Mouse (Mus musculus) common myeloid progenitor, adult 5-6 weeks (primary cell): ENCODE measurements around the gene Pip4k2a. TPM values are rescaled to one million over a fixed set of nuclear protein-coding genes. Genes with fewer than 3 reads are reported as not detected.

Experiments used
- ATAC-seq: replicated peaks from 2 replicates; pipeline ENCODE4 v1.8.0; 2016; ENCODE audit warnings: low read depth, mild to moderate bottlenecking, moderate TSS enrichment, inconsistent platforms; ENCODE audit not compliant: poor library complexity, severe bottlenecking
- total RNA-seq: library from RNA; stranded (forward); fragments of 200-1000, 187-1606 nt; gene quantifications from 2 replicates; pipeline ENCODE4 v1.2.3, GENCODE M21; 2017

Gene Pip4k2a
- total RNA-seq, 1 experiment from 2014 or later: 51.8 TPM

DNA sequence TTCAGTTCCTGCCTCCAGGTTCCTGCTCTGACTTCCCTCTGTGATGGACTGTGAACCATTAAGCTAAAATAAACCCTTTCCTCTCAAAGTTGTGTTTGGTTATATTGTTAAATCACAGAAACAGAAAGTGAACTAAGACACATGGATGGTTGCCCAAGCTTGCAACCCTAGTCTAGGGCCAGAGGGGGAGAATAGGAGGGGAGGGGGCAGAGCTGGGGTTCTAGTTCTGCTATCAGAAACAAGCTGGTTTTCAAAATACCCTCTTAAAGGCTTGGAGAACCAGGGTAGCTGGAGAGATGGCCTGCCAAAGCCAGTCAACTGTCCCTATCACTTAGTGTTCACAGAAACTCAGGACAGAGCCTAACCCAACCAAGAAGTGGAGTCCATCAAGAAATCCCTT, 14.4 kb downstream of the Pip4k2a start:
- ATAC-seq: no peak

DNA sequence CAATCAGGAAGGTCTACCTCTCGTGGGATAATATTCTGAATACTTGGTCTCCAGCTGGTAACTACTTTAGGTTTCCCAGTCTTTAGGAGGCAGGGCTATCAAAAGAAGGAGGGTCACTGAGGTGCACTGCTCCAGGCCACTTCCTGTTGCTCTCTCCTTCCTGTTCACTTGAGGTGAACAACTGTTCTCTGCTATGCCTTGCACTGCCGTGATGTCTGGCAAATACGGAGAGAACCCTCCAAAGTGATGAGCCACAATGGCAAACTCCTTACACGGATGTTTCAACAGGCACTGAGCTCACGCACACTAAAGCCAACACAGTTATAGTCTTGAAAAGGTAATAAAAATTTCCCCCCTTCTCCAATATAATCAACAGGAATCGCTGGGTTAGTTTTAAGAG, 15.3 kb downstream of the Pip4k2a start:
- 0 out of 2 replicates have a peak, but pooled peaks have one; percentile 30 for ATAC-seq

DNA sequence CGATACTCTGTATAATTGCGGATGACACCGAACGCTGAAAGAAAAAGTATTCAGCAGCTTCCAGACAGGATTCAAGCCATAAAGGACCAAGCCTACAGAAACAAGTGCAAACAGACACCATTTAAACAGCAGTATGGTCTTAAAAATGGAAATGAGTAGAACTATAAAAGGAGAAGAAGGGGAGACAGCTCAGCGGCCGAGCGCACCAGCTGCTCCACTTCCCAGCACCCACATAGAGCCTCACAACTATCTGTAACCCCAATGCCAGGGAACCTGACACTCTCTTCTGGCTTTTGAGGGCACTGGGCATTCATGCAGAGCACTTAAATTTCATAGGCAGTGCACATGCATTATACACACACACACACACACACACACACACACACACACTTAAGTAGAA, 18.3 kb downstream of the Pip4k2a start:
- ATAC-seq: no peak

DNA sequence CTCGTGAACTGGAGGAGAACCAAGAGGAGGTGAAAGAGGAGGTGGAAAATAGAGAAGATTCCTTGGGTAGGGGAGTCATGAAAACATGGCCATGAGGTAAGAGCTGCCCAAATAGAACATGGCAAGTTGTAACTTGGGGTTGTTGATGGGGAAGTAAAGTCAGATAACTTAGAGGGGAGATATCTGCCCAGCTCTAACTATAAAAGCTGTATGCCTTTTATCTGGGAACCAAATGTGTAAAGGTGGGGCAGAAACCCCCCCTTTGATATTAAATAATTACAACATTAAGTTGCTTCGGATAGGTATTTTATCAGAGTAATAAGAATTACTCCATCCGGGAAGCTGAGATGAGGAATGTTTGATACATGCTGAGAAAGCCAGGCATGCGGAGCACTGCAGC, 18.9 kb downstream of the Pip4k2a start:
- ATAC-seq: no peak

DNA sequence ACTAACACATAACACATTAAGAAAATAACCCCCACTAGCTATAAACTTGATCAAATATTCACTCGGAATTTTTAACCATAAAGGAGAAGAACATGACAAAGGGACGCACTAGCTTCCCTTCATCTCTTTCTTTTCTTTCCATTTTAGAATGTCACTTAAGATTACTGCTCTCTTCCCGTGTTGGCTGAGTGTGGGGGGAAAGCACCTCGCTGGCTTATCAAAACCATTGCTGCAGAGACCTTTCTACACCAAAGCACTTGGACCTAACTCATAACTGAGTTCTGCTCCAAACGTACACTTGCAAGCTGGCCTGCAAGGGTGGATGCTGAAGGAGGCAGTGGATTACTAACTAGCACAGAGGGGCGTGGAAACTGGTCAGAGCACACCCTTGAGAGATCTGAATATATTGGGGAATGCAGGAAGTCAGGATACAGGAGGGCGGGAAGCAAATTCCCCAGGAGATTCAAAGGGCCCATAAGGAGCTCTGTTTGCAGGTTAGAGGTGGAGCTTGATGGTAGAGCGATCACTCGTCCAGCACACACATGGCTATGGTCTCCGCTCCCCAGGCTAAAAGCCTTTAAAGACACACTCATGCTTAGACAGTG, 20.6 kb downstream of the Pip4k2a start:
- ATAC-seq: no peak

DNA sequence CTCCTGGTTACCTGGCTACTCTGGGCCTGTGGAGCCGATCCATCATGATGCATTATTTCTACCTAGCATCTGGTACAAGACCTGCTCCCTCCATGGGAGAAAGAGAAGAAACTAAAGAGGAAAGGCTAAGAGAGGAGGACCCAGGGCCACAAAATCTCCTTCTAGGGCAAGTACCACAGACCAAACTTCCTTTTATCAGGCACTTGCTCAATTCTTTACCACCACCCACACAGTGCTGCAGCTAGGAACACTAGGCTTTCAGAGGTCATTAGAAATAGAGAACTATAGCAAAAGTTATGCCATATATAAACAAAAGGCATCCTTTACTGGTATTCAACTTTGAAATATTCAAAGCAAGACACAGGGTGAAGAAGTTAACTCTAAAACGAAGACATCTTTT, 21.8 kb downstream of the Pip4k2a start:
- peak; percentile 81 for ATAC-seq

DNA sequence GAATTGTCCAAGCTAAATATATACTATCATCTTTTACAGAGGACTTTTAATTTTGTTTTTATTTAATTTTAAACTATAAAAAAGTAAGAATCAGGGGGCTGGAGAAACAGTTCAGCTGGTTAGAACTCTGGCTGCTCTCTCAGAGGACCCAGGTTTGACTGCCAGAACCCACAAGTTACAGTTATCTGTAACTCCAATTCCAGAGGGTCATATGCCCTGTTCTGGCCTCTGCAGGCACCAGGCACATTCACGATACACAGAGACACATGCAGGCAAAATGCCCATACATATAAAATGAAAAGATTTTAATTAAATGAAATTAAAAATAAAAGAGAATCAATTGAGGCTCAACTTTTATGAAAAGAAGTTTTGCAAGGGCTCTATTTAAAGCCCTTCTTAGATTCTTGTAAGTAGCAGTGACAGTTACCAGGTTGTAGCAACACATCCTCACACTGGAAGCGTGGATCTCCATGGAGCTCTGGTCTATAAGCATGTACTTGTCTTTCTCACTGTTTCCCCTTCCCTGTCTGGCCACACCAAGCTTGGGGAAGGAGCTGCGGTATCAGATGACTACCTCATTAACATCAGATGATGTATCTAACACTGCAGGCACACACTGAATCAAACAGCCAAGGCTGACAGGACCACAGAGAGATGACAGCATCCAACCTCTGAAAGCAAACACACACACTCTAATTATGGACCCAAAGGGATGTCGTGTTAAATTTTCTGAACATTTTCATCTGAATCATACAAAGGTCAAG, 22.9 kb downstream of the Pip4k2a start:
- peak; percentile 52 for ATAC-seq

DNA sequence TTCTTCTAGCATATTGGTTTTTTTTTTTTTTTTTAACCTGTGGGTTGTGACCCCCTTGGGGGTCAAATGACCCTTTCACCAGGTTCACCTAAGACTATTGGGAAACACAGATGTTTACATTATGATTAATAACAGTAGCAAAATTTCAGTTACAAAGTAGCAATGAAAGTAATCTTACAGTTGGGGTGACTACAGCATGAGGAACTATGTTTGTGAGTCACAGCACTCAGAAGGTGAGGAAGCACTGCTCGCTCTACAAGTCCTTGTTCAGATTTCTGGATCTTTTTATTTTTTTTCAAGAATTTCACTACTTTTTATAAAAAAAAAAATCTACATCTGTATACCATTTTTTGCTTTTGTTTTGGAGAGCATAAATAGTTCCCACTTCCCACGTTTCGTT, 26.4 kb downstream of the Pip4k2a start:
- 0 out of 2 replicates have a peak, but pooled peaks have one; percentile 30 for ATAC-seq

DNA sequence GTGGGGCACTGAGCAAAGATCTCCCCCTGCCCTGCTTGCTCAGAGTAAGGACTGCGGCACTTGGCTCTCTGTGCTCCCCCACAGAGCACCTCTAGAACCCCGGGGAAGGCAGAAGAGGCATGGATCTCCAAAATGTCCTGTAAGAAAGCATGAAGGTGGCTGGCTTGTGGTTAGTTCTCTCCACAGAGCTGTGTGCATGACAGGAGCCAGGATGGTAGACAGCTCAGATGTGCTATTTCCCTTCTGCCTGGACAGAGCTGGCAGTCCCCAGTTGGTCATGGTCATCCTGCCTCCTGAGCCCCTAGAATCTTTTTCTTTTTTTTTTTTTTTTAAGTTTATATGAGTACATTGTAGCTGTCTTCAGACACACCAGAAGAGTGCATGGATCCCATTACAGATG, 27.5 kb downstream of the Pip4k2a start:
- no peak for ATAC-seq

DNA sequence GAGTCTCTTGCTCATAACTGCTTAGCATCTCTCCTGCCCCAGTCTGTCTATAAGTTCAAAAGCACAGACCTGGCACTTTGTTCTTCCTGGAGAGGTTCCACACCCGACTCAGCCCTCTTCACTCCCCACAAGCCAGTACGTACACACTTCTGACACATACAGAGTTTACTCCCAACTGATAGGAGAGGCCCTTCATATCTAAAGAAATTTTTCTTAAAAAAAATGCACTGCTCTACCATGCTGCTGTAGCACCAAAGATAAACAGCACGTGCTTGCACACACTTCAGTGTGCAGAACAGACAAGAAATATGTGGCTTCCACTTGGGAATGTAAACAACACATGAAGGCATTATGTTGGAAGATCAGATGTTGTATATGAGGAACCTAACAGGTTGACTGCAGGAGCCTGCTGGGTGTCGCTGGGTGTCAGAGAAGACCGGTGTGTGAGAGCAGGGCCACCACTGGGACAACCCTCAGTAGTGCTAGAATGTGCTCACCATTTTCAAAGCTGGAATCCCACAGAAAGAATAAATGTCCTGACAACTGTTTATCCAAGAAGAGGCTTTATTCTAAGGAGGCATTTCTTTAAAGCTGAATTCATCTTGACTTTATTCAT, 28.8 kb downstream of the Pip4k2a start:
- ATAC-seq: peak; percentile 50

DNA sequence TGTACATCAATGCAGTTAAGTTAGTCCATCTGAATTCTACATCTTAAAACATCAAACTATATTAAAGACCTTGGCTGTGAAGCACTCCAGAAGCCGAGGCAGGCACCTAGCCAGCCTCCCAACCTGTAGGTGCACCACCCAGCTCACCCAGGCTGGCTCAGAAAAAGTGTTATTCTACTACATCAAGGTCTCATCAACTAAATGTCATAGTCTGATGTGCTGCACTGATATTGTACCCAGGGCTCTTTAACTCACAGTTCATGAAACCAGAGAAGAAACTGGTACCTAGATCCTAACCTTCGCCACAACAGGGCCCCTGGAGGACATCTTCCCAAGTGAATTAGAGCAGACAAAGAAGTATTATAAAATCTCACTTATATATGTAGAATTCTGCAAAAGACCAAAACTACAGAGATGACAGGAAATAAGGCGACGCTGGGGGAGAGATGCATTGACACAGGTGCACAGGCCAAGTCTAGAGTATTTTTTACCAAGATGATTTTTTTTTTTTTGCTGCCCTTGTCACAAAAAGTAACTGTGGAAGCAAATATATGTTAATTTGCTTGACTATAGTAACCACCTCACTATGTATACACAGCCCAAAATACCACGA, 30.4 kb downstream of the Pip4k2a start:
- no peak for ATAC-seq

DNA sequence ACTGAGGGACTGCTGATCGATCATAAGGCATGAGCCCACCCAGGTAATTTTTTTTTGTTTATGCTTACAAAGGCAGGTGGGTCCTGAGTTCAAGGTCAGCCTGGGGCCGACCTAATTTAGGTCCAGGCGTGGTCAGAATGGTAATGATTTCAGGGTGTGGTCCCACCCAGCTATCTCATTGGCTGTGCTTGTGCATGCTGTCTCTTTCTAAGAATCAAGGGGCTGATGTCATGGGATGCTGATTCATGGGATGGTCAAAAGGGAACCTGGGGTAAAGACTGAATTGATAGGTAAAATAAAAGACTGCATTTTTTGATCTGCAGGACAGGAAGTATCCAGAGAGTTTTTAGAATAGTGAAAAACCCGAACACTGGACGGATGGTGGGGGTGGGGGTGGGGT, 31.4 kb downstream of the Pip4k2a start:
- ATAC-seq: no peak

DNA sequence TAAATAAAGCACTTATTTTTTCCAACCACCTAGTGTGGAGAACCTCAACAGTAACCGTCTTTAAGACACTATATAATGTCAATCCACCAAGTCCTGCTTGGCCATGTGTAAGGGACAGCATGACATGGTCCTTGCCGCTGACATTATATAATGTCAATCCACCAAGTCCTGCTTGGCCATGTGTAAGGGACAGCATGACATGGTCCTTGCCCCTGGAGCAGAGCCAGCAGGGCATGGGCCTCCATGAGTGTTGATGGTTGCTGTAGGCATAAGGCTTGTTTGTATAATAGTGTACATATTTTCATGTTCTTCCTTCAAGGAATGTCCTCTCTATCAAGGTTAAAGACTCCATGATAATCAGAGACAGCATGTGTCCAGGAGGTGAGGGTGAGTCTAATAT, 32.0 kb downstream of the Pip4k2a start:
- ATAC-seq: no peak

DNA sequence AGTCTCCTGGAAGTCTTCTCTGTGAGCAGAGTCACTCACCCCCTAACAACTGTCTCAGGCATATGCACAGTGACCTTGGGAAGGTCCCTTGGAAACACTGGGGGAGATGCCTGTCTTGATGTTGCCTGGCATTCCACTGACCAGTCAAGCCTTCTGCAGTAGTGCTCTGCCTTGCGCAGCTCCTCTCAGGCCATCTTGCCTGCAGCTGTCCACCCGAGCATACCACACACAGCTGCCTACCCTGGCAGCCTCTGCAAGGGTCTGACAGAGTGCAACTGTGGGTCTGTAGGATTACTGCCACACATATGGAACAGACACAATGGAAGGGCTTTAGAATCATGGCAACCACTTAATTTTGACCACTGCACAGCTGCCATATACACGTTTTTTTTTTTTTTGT, 32.8 kb downstream of the Pip4k2a start:
- ATAC-seq: no peak

DNA sequence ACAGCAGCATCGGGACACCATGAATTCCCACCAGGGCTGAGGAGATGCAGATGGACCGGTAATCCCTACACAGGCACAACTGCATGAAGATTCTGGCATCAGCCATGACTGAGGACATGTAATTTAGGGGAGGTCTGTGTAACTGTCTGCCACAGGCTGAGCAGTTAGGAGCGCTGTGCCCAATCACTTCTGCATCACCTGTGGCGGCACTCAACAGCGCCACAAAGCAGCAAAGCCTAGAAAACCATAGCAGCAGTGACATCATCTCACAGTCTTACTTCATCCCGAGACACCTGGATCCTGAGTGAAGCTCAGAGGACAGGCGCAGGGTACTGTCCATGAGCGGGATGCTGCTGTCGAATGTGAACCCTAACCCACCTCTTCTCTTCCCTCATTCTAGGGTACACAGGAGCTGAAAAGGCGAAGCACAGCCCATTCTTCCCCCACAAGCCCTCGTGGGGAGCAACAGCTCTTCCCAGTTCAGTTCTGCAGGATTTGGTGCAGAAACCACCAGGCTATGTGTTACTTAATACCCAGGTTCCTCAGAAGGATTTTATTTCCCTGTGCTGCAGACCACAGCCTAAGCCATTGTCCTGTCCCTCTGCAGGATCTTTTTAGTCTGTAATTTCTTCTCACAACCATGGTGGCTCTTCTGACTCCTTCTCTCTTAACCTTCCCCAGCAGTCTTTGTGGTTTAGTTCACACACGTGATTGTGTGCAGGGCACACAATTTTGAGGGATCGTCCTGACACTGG, 34.5 kb downstream of the Pip4k2a start:
- ATAC-seq: 0 out of 2 replicates have a peak, but pooled peaks have one; percentile 6

DNA sequence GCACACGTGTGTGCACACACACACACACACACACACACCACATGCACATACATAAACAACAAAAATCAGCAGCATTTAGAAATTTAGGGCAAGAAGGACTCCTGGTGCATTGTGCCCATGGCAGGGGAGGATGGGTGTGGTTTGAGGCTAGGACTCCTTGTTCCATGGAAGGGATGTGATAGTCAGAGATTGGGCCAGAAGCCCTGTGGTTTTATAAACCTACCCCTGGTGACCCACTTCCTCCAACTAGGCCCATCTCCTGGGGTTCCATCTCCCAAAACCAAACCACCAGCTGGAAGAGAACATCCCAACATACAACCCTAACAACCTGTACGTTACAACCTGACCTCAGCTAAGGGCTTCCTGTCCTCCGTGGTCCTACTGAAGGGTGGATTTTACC, 35.4 kb downstream of the Pip4k2a start:
- peak; percentile 68 for ATAC-seq

DNA sequence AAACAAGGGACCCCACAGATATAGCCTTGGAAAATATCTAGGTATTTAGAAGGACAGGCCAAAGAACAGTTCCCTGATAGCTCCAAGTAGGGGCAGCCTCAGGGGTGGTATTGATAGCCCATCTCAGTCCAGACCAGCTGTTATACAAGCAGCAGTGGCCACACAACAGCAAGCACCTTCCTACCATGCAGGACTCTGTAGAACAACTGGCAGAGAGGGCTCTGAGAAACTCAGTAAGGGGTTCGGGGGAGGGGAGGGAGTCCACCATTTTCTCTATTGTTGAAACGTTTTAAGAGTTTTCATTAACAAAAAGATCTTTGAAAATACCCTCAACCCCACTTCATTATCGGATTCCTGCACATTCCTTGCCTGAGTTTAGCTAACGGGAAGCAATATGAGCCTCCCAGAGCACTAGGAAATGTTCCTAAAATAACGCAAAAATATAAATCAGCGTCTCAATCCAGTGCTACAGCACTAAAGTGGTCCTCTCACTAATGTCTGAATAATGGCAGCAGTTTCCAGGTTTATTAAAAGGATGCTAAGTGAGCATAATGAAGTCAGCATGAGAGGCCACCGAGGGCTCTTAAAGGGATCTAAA, 37.5 kb downstream of the Pip4k2a start:
- ATAC-seq: no peak

DNA sequence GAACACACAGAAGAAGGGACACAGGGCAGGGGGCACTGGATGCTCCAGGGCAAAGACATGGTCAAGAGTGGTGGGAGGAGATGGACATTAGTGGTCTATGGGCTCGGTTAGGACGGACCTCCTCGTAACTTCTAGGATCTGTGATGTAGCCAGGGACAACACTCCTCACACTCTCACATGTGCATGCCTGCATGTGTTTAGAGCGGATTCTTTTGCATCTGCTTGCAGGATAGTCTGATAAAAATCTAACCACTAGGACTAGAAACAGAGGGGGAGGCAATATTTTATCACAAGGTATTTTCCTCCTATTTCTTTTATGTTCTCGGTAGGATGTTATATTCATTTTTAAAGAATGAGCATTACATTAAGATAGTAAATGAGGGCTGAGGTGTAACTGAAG, 38.4 kb downstream of the Pip4k2a start:
- ATAC-seq: no peak

DNA sequence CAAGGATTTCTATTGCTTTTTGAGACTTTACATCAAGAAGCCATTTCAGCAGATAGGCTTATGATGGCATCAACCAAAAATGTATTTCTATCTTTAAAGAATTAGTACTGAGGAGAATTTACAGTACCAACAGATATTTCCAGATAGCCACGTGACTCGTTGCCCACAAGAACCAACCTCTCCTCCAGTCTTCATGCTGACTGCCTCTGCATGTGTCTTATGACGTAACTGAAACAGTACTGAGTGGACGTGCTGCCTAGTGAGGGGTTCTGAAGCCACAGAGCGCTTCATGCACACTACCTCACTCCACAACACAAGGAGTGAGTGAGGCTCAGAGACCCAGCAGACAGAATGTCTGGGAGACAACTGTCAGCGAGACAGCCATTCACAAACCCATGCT, 38.9 kb downstream of the Pip4k2a start:
- peak; percentile 31 for ATAC-seq

DNA sequence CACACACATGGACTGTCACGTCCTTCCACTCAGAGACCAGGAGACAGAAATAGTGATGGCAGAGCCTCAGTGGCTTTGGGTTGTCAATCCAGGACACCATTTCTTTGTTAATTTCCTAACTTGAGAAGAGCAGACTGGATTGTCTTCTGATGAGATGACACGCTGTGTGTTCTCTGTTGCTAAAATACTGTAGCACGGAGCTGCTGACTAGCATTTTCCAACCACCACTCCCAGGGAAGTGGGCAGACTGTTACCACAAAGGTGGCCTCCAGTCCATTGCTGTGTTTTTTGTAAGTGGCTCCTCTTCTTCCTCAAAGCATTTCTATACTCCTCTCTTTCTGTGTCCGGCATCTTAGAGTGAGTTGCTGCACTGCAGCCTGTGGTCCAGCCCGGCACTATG, 39.4 kb downstream of the Pip4k2a start:
- ATAC-seq: peak; percentile 51
